1 mouse cellular context compared by ENCODE assay signal in genomic region chr10:80573944-80574343, GRCm38 (mm10).
TF ChIP-seq lines count a peak whose summit lies in the region.

No protein-coding gene starts in this region.

TF ChIP-seq in MEL, 35 proteins besides CTCF, POLR2A, EP300 and RAD21 (continued from another document):
- TF ChIP-seq ZKSCAN1 (IDR thresholded peaks at IDR 0.05; ENCODE audit: low read depth, low read length) (no peak), GABPA (IDR thresholded peaks at IDR 0.05; ENCODE audit: low read depth, low read length) (no peak), TBP (IDR thresholded peaks at IDR 0.05; ENCODE audit: low read depth, low read length) (no peak), MAZ (IDR thresholded peaks at IDR 0.05; ENCODE audit: low read depth, low read length) (no peak), UBTF (IDR thresholded peaks at IDR 0.05; ENCODE audit: borderline replicate concordance, insufficient read depth, low read depth, low read length) (no peak), GATA1 (IDR thresholded peaks at IDR 0.05; ENCODE audit: low read depth, low read length) (no peak), JUND (IDR thresholded peaks at IDR 0.05; ENCODE audit: low read depth, low read length) (no peak), TAL1 (IDR thresholded peaks at IDR 0.05; ENCODE audit: low read length) (no peak), TCF12 (IDR thresholded peaks at IDR 0.05; ENCODE audit: low read depth, low read length) (no peak), POLR2AphosphoS2 (IDR thresholded peaks at IDR 0.05; ENCODE audit: low read length) (no peak), ZNF384 (IDR thresholded peaks at IDR 0.05; ENCODE audit: low read depth, low read length) (no peak), CHD1 (IDR thresholded peaks at IDR 0.05; ENCODE audit: low read depth, low read length) (no peak), ZMIZ1 (IDR thresholded peaks at IDR 0.05; ENCODE audit: low read depth, low read length) (no peak), POLR2AphosphoS5 (IDR thresholded peaks at IDR 0.05; ENCODE audit: borderline replicate concordance, low read depth, low read length) (no peak), BHLHE40 (IDR thresholded peaks at IDR 0.05; ENCODE audit: borderline replicate concordance, low read depth, low read length) (no peak)
